Mouse (Mus musculus) heart, adult 2 months (tissue): ENCODE data around the gene Ppm1e. TPM values are rescaled to one million over a fixed set of nuclear protein-coding genes. Genes with fewer than 3 reads are reported as not detected.

Experiments used
- DNase-seq, 2 experiments: peaks; one replicate each; pipeline ENCODE4 v3.0.0; 2021
- H3K27ac ChIP-seq: fragments of 200-600 bp; 2 replicates; pipeline ENCODE4 v1.8.1; 2022
- H3K27me3 ChIP-seq: fragments of 200-500 bp; 2 replicates; pipeline ENCODE4 v1.6.1; 2012; ENCODE audit warnings: mild to moderate bottlenecking, low read length, inconsistent platforms, mixed read lengths; ENCODE audit not compliant: control insufficient read depth, insufficient read depth
- H3K36me3 ChIP-seq: fragments of 200-500 bp; 2 replicates; pipeline ENCODE4 v1.6.1; 2012; ENCODE audit warnings: low read length, inconsistent platforms; ENCODE audit not compliant: control insufficient read depth, insufficient read depth
- H3K4me1 ChIP-seq: fragments of 200-500 bp; 2 replicates; pipeline ENCODE4 v1.6.1; 2011; ENCODE audit warnings: low read length; ENCODE audit not compliant: control insufficient read depth, insufficient read depth
- H3K4me3 ChIP-seq: fragments of 200-600 bp; 2 replicates; pipeline ENCODE4 v1.8.1; 2022
- H3K79me2 ChIP-seq: fragments of 200-500 bp; replicated peaks from 2 replicates; pipeline ENCODE4 v1.6.1; 2012; ENCODE audit warnings: mild to moderate bottlenecking, inconsistent platforms, low read length, moderate library complexity, mixed read lengths; ENCODE audit not compliant: control insufficient read depth, insufficient read depth
- H3K9ac ChIP-seq: fragments of 200-500 bp; 2 replicates; pipeline ENCODE4 v1.6.1; 2012; ENCODE audit warnings: low read depth, mild to moderate bottlenecking, control low read depth, inconsistent platforms, low read length, mixed read lengths
- CTCF ChIP-seq: fragments of 200-600 bp; IDR thresholded peaks from 2 replicates; pipeline ENCODE4 v1.8.1; 2022; ENCODE audit warnings: antibody characterized with exemption, mild to moderate bottlenecking, moderate library complexity
- EP300 ChIP-seq: fragments of 200-500 bp; IDR thresholded peaks from 2 replicates; pipeline ENCODE4 v1.6.1; 2011; ENCODE audit warnings: low read depth, low read length, control low read depth; ENCODE audit not compliant: insufficient read depth
- POLR2A ChIP-seq: fragments of 200-500 bp; IDR thresholded peaks from 2 replicates; pipeline ENCODE4 v1.6.1; 2011; ENCODE audit warnings: mild to moderate bottlenecking, low read depth, low read length, control low read depth; ENCODE audit not compliant: insufficient read depth
- WGBS: fragments of 180-500 bp; shearing (Covaris S2); methylation state at CpG from one replicate; pipeline ENCODE4 v1.1.7; 2018; 5-methylcytosine and 5-hydroxymethylcytosine counted together
- intact Hi-C: fragments of 180-260 bp; cut with DNase I; formaldehyde crosslinking; loops from one replicate; pipeline ENCODE4 v1.15.1; 2025
- polyA plus RNA-seq: library from polyadenylated mRNA; depleted of rRNA; stranded (reverse); fragments of >200 nt; gene quantifications from 2 replicates; pipeline ENCODE4 v1.2.3, GENCODE M21; 2012
- total RNA-seq, 2 experiments: library from RNA; stranded (reverse); gene quantifications; 2 replicates each; pipeline ENCODE4 v1.2.3; 2021

The Ppm1e gene
- total and polyA plus RNA-seq, 3 experiments, result 1.8 to 6.9 (median 6.3) TPM

- Histone ChIP-seq H3K27me3 (no peaks in the 10 kb centered on the region), H3K36me3 (no peaks in the 10 kb centered on the region), H3K79me2 (no peaks in the 10 kb centered on the region), H3K4me3 (no peak overlapping the region), H3K4me1 (no peaks in the 10 kb centered on the region), H3K9ac (no peak overlapping the region), H3K27ac (no peak overlapping the region)
- no peak for DNase-seq
- TF ChIP-seq POLR2A (no peak), CTCF (no peak), EP300 (no peak)
- intact Hi-C loops, result no loop called here
- 100% methylated on average over 1 of the region's 1 CpGs for WGBS
Measured at GRCm38 (mm10) chr11:87385676-87386075, 26.9 kb upstream of the Ppm1e start.

GRCm38 (mm10) chr11:87384551-87384950, 25.7 kb upstream of the Ppm1e start:
- H3K27me3 ChIP-seq, result no peaks in the 10 kb centered on the region
- intact Hi-C loops, result no loop called here
- H3K9ac ChIP-seq, result no peak overlapping the region
- 95% methylated on average over 4 of the region's 4 CpGs for WGBS
- no peaks in the 10 kb centered on the region for H3K36me3 ChIP-seq
- no peaks in the 10 kb centered on the region for H3K4me1 ChIP-seq
- no peak overlapping the region for H3K4me3 ChIP-seq
- no peak overlapping the region for H3K27ac ChIP-seq
- no peaks in the 10 kb centered on the region for H3K79me2 ChIP-seq
- DNase-seq, result no peak
- TF ChIP-seq EP300 (no peak), CTCF (no peak), POLR2A (no peak)

- TF ChIP-seq EP300 (no peak), CTCF (no peak), POLR2A (no peak)
- no peak overlapping the region for H3K4me3 ChIP-seq
- intact Hi-C loops, result no loop called here
- WGBS, result 60% methylated on average over 9 of the region's 9 CpGs
- H3K27me3 ChIP-seq, result no peaks in the 10 kb centered on the region
- H3K9ac ChIP-seq, result no peak overlapping the region
- no peaks in the 10 kb centered on the region for H3K36me3 ChIP-seq
- H3K79me2 ChIP-seq, result no peaks in the 10 kb centered on the region
- no peak for DNase-seq
- no peaks in the 10 kb centered on the region for H3K4me1 ChIP-seq
- no peak overlapping the region for H3K27ac ChIP-seq
Measured at GRCm38 (mm10) chr11:87367865-87368580, 9.2 kb upstream of the Ppm1e start.

GRCm38 (mm10) chr11:87367061-87367460, 8.2 kb upstream of the Ppm1e start:
- intact Hi-C loops, result no loop called here
- WGBS, result 83% methylated on average over 7 of the region's 7 CpGs
- Histone ChIP-seq H3K36me3 (no peaks in the 10 kb centered on the region), H3K4me3 (no peak overlapping the region), H3K9ac (no peak overlapping the region), H3K27me3 (no peaks in the 10 kb centered on the region), H3K79me2 (no peaks in the 10 kb centered on the region), H3K27ac (no peak overlapping the region), H3K4me1 (no peaks in the 10 kb centered on the region)
- TF ChIP-seq EP300, result no peak
- no peak for TF ChIP-seq POLR2A
- no peak for TF ChIP-seq CTCF
- DNase-seq, result no peak

GRCm38 (mm10) chr11:87365120-87365519, 6.3 kb upstream of the Ppm1e start:
- Histone ChIP-seq H3K27ac (no peak overlapping the region), H3K4me1 (no peaks in the 10 kb centered on the region), H3K4me3 (no peak overlapping the region), H3K27me3 (no peaks in the 10 kb centered on the region), H3K36me3 (no peaks in the 10 kb centered on the region), H3K79me2 (no peaks in the 10 kb centered on the region), H3K9ac (no peak overlapping the region)
- DNase-seq, result no peak
- TF ChIP-seq POLR2A, result no peak
- no peak for TF ChIP-seq CTCF
- TF ChIP-seq EP300, result no peak
- intact Hi-C loops, result no loop called here
- WGBS, result 85% methylated on average over 5 of the region's 5 CpGs

GRCm38 (mm10) chr11:87359262-87359612, 414 bp upstream of the Ppm1e start:
- H3K9ac ChIP-seq, result peak overlapping the region; percentile 73
- H3K27ac ChIP-seq, result no peak overlapping the region
- no peaks in the 10 kb centered on the region; the same call in none of the 2 replicates for H3K27me3 ChIP-seq
- intact Hi-C loops, result loop anchor here (5.0 kb wide), 1 partner anchor 62 kb away; no protein-coding TSS in a partner anchor
- DNase-seq, result no peak
- WGBS, result 14% methylated on average over 10 of the region's 10 CpGs
- no peak for TF ChIP-seq EP300
- TF ChIP-seq CTCF, result no peak
- no peak for TF ChIP-seq POLR2A
- H3K36me3 ChIP-seq, result no peaks in the 10 kb centered on the region
- peak overlapping the region; percentile 87 for H3K4me3 ChIP-seq
- H3K79me2 ChIP-seq, result no peaks in the 10 kb centered on the region
- 0 out of 2 replicates have a peak, but pooled peaks cover 2% of the 10 kb centered on the region for H3K4me1 ChIP-seq
